Mouse (Mus musculus) heart, postnatal 4 days (tissue): ENCODE measurements at regions not wholly inside any gene's neighbourhood (a gene's known extent, or its start where the extent isn't known, plus 50 kb on each side); places are given as distances from the start of the nearest gene placed in this dataset.
"Not testable (repeated sequence)": the region's sequence is repeated elsewhere in the genome, so short reads cannot be mapped to it uniquely, and the experiment has no call there.

Experiments used
- DNase-seq: peaks from one replicate; pipeline ENCODE4 v3.0.0; 2021

DNA sequence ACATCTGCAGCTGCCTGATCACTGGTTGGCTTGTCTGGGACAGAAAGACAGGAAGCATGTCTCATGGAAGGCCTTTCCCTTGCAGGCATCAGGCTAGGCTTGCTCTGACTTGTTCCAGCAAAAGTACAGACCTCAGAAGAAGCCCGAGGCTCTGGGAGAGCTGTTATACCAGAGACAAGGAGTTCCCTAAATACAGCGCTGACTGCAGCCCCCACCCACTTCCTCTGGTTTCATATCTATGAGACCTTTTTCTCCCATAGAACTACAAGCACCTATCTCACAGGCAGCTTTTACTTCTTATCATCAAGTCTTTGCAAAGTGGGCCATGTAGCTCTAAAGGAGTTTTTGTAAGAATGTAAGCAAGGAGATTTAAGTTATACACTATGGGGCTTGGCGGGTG lies 312.2 kb upstream of the Vmn1r3 start:
- not testable (repeated sequence) for DNase-seq

DNA sequence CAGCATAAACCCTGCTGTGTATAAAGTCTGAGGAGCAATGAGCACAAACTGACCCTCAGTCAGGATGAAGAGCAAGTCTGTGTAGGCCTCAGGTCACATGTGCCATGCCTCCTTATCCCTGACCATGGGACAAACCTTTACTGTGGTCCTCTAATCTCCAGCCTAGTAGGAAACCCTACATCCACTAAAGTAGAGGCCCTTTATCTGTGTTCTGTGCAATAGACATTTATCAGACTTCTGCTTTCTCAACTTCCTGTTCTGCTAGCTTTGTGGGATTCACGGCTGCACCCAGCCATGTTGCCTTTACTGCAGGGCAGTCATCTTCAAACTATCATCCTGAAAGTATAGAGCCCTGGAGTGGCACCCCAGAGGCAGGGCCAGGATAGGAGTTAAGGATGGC lies 310.8 kb upstream of the Vmn1r3 start:
- DNase-seq: not testable (repeated sequence)

DNA sequence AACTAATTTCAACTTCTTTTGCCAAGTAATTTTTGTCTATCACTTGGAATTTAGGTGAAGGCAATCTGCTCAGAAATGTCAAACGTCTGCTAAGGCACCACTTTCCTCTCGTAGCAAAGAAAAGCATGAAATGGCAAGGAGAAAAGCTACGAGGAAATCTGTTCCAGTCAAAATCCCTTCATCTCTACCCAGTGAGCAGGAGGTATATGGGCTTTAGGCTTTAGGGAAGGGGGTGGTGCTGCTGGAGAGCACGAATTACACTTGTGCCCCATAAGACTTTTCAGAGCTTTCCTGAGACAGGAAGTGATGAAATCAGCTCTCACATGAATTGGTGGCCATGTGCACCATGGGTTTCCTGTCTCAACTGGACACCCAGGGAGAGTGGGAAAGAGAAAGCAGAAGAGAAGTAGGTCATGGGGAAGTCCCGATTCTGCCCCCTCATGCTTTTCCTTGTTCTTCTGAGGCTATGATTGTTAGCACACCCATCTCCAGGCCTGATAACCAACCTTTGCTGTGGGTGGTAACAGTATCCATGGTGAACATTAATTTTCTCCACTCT lies 309.0 kb upstream of the Vmn1r3 start:
- DNase-seq: not testable (repeated sequence)

- not testable (repeated sequence) for DNase-seq
Observed at GRCm38 (mm10) chr4:3490901-3491300, 305.7 kb upstream of the Vmn1r3 start.

DNA sequence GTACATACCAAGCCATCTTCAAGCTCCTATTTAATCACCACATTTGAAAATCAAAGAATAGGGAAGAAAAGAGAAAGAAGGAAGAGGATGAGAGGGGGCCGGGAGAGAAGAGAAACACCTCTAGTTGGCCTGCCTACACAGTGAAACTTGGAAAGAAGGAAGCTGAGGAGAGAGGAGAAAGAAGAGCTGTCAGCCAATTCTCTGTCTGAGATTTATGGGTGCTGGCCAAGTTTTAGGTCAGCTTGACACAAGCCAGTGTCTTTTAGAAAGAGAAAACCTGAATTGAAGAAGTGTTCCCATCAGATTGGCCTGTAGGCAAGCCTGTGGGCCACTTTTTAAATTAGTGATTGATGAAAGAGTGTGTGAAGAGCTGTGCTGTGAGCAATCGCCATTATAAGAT lies 296.9 kb upstream of the Vmn1r3 start:
- no peak for DNase-seq

DNA sequence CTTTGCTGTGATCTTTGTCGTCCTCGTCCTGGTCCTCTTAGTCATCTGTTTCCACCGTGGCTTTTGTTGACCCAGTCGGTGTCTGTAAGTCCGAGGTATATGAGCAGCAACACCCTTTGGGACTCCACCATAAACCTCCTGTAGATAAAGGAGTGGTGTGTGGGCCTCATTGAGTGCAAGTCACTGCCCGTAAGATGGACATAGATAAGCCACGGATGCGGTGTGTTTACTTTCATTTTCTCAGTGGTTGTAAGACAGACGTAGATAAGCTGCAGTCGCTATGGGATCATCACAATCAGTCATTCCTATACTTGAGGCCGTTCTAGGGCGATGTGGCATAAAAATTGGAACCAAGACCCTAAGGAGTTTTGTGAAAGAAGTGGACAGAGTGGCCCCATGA lies 271.6 kb upstream of the Vmn1r3 start:
- DNase-seq: no peak

DNA sequence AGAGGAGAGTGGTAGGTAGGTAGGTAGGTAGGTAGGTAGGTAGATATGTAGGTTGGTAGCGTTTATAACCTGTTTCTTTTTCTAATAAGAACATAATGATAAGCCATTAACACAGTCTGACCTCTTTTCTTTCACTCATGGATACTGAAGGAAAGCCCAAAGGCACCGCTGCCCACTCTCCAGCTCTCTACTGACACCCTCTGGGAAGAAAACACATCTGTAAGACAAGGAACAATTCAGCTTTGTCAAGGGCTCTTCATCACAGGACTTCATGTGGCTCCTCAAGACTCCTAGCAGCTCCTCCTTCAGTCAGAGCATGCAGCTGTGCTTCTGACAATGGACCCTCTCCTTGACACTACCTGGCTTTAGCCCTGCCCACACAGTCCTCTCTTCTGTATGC lies 252.2 kb upstream of the Vmn1r3 start:
- not testable (repeated sequence) for DNase-seq

GRCm38 (mm10) chr4:3427968-3428367 lies 242.8 kb upstream of the Vmn1r3 start:
- DNase-seq: no peak

GRCm38 (mm10) chr4:3419920-3420499 lies 234.9 kb upstream of the Vmn1r3 start:
- peak; percentile 58 for DNase-seq

- no peak for DNase-seq
Observed at GRCm38 (mm10) chr4:3416670-3417069, 231.5 kb upstream of the Vmn1r3 start.

- DNase-seq: not testable (repeated sequence)
Observed at GRCm38 (mm10) chr4:3414442-3415022, 229.4 kb upstream of the Vmn1r3 start.

GRCm38 (mm10) chr4:3413493-3414441 lies 228.6 kb upstream of the Vmn1r3 start:
- no peak for DNase-seq

DNA sequence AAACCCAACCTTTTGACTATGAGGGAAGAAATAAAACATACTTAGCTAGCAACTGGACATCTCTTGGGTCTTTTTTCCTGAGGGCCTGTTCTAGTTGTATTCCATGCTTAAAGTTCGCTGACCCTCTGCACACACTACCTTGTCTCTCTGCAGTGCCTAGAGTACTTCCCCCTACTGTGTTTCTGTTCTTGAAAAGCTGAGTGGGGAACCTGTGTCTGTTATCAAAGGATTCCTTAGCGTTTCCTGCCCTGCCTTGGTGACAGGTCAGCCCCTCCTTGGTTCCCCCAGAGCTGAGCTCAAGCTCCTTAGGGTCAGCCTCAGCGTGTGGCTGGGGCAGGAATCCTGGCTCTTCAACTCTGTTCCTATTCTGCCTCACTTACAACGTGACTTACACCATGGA lies 227.2 kb upstream of the Vmn1r3 start:
- DNase-seq: not testable (repeated sequence)

DNA sequence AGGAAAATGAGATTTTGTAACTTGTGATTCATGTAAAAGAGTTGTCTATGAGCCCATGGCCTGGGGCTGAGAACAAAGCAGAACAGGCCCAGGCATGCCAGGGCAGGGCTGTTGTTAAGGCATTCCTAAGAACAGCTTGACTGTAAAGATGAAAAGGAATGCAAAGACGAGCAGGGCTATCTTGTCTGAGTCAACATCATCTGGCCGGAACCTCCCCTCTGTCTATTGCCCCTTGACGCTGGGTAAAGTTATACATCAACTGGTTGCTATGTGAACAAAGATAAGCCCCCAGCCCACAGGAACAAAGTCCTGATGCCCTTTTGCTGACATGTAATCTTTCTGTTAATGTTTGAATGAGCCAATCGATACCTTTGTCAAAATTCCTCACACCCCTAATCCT lies 217.7 kb upstream of the Vmn1r3 start:
- not testable (repeated sequence) for DNase-seq

- DNase-seq: not testable (repeated sequence)
Observed at GRCm38 (mm10) chr4:3401766-3402165, 216.6 kb upstream of the Vmn1r3 start.

GRCm38 (mm10) chr4:3391579-3391978 lies 206.4 kb upstream of the Vmn1r3 start:
- DNase-seq: not testable (repeated sequence)

DNA sequence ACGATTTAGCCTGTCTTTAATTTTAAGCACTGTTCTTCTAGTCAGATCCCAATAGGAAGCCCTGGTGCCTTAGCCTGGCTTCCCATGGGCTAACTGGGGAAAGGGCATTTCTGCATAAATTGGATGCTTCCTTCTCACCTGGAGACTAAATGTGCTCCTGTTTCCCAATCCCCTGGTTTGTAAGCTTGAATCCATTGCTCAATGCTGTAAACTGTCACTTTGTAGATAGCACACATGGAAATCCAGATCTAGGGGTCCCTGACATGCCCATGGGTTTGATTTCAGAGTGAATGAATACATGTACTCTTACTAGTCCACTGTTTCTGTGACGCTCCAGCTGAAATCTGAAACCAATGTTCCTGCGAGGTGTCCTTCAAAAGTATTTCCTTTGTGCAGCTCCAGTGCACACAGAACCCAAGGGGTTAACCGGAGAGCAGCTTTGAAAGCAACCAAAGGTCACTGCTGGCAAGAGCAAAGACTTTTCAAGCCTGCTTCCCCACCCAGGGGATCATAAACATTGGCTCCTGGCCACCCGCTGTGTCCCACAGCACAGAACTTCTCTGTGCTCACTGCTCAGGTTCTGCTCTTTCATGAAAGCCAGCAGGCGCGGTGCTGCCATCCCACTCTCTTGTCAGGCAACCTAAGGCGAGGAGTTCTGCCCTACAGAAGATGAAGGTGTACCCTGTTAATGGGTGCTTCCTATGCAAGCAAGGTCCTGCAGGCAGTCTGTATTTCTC lies 188.0 kb upstream of the Vmn1r3 start:
- not testable (repeated sequence) for DNase-seq

DNA sequence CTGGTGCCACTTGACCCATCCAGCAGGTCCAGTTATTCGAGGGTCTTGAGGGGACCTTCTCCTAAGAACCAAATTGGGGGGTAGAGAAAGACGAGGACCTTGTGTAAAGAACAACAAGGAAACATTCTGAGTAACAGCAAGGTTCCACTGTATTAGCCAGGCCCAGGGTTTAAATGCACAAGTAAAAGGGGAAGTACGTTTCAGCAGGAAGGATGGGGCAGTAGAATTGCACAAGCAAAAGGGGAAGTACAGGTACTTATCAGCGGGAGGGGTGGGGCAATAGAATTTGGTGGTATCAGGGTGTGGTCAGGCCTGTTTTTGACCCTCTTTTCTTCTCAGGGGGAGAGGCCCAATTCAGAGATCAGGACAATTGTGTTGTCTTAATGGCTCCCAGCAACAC lies 182.9 kb upstream of the Vmn1r3 start:
- DNase-seq: not testable (repeated sequence)

DNA sequence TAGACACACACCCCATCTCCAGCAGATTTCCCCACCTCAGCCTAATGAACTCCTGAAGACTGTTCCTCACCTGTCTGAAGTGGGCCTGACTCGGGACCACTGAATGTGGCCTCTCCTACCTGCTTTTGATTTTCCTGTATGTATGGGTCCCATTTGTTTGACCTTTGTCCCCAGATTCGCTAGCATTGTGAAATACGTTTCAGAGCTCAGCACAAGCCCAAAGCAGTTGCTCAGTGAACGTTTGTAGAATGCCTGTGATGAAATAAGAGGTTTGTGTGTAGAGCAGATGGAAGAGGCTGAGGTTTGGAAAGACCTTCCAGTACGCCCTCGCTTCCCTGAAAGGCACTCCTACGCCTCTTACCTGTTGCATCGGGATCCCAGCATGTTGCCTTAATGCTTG lies 158.3 kb upstream of the Vmn1r3 start:
- DNase-seq: not testable (repeated sequence)

DNA sequence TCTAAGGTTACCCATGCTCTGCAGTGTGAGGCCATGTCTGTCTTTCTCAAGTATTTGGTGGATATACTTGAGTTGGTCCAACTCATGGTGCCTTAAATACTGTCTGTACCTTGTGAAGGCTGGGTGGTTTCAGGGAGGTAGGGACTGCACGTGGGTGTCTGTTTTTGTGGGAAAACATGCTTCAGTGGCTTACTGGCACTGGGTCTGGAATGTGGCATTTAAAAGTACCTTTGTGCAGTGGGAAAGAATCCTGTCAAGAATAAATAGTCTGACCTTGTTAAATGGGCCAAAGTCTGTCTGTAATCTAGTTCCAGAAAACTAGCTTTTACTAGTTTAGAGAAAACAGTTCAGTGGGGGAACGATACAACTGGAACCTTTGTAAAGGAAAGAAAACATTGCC lies 157.5 kb upstream of the Vmn1r3 start:
- DNase-seq: not testable (repeated sequence)

GRCm38 (mm10) chr4:3342165-3342564 lies 157.0 kb upstream of the Vmn1r3 start:
- not testable (repeated sequence) for DNase-seq
